Mouse (Mus musculus): Measurements from ENCODE around the gene Blmh.
"Not testable (repeated sequence)": the region's sequence is repeated elsewhere in the genome, so short reads cannot be mapped to it uniquely, and the experiment has no call there.

Blmh gene

DNA sequence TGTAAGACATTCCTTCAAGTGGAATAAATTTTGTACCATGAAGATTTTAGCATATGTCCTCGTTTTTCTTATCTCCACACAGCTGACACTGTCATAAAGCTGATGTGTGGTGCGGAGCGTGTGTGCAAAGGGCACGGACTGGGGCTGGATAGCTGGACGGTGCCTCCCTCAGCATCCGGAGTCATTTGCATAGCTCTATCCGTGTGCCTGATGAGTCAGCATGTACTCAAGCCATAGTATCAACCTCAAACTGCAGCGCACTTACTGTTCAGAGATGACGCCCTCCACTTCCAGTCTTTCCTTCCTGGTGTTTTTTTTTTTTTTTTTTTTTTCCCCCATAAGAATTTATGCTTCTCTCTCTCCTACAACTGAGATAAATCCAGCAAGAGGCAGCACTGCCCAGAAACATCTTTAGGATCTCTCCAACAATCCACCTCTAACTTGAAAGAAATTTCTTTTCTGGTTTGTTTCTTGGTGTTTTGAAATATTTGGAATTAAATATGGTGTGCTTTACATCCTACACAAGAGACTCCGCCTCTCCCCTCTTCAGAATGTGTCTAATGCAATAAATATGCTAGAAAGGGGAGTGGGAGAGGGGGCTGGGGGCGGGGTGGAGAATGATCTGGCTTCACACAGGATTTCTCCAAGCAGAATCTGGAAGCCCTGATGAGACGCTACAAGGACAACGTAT is 7.9 kb upstream of the Blmh start:
- no peak for DNase-seq (ENCODE audit: low read depth, low spot score)

DNA sequence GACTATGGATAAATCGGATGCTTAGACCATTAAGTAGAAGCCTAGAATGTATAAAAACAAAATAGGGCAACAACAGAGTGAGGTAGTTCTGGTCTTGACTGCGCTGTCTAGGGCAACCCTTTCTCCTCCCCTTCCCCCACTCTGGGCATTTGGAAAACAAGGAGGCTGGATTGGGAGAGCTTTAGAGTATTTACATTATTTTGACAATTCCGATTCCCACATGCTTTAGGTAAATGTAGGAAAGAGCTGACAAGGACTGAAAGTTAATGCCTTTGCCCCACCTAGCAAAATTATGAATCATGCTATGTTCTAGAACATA is 7.4 kb upstream of the Blmh start:
- DNase-seq (ENCODE audit: low read depth, low spot score): no peak

DNA sequence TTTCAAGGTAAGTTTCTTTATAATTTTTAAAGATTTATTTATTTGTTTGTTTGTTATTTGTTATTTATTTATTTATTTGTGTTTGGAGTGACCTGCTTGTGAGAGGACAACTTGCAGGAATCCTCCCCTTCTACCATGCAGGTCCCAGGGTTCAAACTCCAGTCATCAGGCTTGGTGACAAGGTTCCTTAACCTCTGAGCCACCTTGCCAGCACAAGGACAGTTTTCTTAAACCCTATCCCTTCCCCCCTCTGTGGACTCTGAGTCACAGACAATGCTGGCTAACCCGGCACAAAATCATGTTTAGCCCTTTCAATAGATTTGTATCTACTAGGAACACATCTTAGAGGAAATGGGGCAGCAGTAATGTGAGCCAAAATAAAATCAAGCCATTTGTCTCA is 4.0 kb upstream of the Blmh start:
- no peak for DNase-seq (ENCODE audit: low read depth, low spot score)

DNA sequence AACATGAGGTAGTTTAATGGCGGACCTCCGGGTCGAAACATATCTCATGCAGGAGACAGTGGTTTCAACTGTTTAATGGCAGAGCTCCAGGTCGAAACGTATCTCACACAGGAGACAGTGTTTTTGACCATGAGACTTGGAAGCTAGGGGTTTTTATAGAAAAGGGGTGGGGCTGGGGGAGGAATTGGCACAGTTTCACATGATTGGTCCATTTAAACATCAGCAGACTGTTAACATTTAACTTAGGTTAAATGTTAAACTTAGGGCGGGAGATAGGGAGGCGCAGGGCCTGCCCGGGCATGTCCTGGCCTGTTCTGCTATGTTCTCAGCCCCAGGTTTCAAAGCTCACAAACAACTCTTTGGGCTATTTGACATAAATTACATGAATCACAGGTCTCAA is 4.0 kb downstream of the Blmh start:
- not testable (repeated sequence) for DNase-seq (ENCODE audit: low read depth, low spot score)

DNA sequence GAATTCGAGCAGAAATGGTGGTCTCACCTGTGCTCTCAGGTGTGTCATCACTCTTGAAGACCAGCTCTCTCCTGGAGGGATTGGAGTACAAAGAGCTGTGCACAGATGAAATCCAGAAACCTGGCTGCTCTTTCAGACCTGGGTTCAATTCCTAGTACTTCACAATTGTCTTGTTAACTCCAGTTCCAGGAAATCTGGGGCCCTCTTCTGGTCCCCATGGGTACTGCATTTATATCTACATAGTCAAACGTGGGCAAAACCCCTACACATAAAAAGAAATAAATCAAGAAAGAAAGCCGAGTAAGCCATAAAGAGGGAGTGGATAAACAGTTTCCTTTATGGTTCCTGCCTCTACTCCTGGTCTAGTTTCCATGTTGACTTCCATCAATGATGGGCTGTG is 8.6 kb downstream of the Blmh start:
- no peak for DNase-seq (ENCODE audit: low read depth, low spot score)

DNA sequence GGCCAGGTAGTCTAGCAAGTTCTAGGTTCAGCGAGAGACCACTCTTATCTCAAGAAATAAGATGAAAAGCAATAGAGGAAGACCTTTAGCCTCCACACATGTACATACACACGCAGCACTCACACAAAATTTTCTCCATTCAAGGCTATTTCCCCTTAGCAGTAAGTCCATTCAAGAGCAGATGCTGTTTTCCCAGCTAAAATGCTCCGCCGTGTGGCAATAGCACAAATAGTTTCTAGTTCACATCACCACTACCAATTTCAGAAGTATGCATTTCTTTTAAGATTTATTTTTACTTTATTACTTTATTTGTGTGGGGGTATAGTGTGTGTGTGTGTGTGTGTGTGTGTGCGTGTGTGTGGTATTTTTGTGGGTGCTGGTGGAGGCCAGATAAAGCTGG is 12.0 kb downstream of the Blmh start:
- no peak for DNase-seq (ENCODE audit: low read depth, low spot score)

DNA sequence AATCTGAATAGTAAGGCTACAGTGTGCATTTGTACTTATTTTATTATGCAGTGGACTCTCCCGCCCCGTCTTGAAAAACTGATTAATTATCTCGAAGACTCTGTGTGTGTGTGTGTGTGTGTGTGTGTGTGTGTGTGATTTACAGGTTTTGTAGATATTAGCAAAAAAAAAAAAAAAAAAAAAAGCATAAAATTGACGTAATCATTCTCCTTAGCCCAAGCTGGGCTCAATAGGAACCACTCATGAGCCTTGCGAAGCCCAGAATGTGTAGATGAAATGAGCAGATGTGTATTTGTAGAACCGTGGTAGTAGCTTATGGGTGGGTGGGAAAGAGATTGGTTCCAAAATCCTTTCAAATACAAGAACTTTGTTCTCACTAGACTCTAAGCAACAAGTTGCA is 20.2 kb downstream of the Blmh start:
- no peak for DNase-seq (ENCODE audit: low read depth, low spot score)

DNA sequence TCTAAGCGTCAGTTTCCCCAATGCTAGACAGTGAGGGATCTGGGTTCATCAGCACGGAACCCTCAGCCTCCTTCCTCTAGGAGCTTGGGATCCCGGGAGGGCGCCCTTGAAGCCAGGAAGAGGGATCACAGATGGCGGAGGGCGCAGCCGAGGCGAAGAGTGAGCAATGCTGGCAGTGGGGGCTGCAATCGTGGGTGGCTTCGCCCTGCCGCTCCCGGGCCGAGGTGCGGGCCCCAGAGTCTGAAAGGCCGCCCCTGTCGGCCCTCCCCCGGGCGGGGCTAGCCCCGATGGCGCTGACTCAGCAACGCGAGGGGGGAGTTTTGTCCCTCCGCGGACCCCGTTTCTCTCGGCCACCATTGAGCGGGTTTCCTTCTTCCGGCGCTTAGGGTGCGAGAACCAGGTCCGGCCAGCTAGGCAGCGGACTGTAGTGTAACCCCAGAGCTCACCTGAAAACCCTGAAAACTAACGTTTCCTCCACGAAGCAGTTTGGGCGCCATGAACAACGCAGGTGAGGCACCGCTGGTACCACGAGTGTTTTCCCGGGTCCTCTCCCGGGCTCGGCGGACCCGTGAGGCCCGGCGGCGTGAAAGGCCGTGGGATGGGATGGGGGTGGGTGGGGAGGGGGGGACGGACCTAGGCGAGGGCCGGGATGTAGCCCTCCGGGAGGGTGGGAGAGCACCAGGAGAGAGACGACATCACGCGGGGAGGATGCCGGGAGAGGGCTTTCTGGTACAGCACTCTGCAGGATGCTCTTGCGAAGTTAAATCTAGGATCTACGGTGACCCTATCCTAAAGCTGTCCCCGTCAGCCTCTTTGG is 21.0 kb downstream of the Blmh start:
- DNase-seq (ENCODE audit: low read depth, low spot score): peak; percentile 84

DNA sequence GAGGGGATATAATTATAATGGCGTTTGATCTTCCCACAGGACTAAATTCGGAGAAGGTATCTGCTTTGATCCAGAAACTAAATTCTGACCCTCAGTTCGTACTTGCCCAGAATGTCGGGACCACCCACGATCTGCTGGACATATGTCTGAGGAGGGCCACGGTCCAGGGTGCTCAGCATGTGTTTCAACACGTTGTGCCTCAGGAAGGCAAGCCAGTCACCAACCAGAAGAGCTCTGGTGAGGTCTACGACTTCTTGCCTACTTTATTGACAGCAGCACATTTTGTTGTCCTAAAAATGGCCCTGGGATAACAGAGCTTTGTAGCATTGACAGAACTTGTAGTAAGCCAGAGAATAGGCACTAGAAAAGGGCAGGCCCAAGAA is 21.6 kb downstream of the Blmh start:
- no peak for DNase-seq (ENCODE audit: low read depth, low spot score)

DNA sequence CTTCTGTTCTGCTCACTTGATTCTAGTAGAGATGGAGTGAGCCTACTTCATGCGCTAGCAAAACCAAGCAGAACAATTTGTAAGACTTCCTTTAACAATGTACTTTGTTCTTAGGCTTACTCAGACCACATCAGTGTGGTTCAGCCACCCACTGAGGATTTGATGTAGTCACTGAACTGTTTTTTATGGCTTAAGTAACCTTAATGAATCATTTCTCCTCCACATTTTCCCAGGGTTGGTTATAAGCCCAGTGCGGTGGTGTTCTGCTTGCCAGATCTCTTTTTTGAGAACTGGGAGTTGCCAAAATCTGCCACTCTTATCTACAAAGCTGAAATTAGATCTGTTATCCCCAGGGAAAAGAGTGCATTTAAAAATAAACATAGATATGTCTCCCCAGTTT is 28.9 kb downstream of the Blmh start:
- no peak for DNase-seq (ENCODE audit: low read depth, low spot score)

DNA sequence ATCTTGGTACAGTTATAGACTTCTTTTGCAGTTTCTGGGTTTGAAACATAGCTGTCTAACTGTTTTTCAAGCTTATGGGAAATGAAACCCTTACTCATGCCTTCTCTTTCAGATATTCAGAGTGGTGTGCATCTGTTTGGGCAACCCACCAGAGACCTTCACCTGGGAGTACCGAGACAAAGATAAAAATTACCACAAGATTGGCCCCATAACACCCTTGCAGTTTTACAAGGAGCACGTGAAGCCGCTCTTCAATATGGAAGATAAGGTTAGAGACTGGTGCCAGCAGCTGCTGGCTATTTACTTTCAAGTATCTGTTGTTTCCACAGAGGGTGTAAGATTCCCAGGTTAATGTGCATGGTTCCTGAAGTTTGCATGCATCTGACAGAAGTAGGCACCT is 41.1 kb downstream of the Blmh start:
- DNase-seq (ENCODE audit: low read depth, low spot score): no peak

DNA sequence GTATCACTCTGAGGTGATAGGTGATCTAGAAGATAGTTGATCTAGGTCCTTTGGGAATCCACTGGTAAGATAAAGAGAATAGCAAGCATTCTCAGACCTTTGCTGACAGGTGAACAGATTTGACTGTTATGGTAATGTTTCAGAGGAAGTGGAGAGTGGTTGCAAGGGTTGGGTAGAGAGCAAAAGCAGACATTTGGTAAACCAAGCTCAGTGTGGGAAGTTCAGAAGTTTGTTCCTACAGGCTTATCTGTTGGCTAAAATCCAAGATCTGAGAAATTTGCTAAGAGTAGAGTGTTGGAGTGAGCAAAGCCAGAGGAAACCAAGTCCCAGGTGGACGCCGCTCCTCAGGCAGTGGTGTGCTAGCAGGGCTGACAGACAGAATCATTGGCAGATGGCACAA is 45.7 kb downstream of the Blmh start:
- no peak for DNase-seq (ENCODE audit: low read depth, low spot score)

DNA sequence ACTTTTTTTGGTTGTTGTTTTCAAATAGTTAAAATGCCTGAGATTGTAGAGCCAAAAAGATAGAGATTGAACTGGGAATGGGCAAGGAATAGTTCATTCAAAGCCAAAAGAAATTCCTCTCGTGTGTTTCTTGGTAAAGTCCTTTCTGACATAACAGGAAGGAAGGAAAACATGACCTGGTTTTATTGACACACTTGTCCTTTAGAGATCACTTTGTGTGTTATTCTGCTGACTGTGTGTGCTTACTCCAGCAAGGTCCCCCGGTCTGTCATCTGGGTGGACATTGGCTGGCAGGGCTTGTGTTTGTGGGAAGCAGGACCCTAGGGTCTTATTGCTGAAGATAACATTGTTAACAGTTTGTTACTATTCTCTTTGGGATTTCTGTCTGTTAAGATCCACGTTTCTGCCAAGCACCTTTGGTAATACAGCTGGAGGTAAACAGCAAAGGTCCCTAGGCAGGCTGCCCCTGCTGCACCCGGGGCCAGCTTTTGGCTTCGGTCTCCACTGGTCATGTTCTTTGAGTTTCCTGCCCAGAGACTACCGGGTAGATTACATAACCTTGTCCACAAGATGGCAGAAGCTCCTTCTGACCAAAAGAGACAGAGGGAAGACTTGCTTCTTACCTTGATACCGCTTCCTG is 50.2 kb downstream of the Blmh start:
- DNase-seq (ENCODE audit: low read depth, low spot score): no peak

DNA sequence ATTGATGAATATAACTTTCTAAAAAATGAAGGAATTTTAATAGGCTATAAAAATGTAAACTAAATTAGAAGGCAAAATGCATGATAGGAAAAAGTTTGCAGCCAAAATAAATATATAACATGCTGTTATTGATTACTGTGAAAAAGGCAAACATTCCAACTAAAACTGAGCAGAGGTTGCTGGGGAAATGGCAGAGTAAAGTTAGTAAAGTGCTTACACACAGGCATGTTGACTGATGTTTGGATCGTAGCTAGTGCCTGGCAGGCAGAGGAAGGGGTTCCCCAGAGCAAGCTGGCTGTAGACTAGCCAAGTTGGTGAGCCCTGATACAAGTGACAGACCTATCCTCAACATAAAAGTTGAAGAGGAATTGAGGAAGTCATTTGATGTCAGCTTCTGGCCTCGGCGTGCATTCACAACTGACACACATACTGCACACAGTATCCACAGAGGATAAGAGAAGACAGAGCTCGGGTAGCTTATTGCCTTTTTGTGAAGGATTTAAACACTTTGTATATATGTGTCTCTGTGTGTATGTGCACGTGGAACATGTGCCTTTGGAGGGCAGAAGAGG is 57.0 kb downstream of the Blmh start:
- no peak for DNase-seq (ENCODE audit: low read depth, low spot score)

DNA sequence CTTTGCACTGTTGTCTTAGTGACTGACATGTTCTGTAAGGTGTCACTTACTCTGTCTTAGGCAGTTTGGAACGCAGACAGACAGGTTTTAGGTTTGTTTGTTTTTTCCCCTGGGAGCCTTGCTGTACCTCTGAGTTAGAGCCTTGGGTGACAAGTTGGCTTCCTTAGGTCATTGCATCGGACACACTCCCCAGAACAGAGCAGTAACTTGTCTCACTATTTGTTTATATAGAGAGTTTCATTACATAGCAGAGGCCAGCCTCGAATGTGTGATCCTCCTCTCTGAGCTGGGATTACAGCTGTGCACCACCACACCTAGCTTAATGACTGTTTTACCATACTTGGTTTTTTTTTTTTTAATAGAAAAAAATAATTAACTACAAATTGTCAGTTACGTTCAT is 57.8 kb downstream of the Blmh start:
- DNase-seq (ENCODE audit: low read depth, low spot score): no peak

DNA sequence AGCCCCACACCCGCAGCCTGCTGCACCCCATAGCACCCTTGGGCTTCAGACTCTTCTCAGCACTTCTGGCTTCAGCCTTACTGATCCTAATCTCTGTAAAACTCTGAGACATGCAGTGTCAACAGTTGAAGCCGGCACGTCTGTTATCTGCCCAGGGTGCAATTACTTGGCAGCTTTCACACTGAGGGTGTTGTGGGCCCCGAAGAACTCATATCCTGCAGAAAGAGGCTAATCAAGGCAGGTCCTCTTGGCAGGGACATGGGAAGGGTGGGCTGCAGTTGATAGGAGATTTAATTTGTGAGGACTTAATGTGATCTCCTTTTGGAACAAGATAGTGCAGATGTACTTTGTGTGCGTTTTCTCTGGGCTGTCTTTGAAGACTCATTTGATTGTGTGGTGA is 59.0 kb downstream of the Blmh start:
- DNase-seq (ENCODE audit: low read depth, low spot score): no peak

DNA sequence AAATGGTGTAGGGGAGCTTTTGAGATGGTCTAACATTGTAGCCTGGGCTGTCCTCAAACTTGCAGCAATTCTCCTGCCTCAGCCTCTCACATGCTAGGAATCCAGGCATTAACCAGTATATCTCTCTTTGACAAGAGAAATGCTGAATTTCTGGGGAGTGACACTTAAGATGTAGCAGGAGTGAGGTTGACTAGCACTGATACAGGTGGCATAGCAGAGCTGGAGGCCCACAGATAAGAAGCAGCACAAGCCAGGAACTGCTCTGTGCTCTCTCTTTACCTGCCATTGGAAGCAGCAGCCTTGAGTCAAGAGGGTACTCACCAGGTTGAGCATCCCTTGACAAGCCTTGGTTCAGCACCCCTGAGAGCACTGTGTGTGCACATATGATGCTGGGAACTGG is 59.6 kb downstream of the Blmh start:
- DNase-seq (ENCODE audit: low read depth, low spot score): no peak

DNA sequence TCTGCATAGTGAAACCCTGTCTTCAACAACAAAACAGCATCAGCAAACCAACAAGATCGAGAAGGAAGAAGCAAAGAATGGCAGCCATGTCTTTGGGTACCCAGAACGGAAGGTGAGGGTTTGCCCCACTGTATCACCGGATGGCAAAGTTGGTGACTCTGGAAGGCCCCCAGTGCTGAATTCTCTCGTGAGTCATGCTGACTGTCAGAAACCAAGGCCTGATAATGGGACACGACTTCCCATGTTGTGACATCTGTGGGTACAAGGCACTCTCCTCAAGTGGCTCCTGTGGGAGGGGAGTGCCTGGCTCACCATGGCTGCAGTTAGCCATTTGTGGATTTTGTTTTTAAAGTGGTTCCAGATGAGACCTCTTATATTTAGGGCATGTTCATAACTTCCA is 66.2 kb downstream of the Blmh start:
- no peak for DNase-seq (ENCODE audit: low read depth, low spot score)

DNA sequence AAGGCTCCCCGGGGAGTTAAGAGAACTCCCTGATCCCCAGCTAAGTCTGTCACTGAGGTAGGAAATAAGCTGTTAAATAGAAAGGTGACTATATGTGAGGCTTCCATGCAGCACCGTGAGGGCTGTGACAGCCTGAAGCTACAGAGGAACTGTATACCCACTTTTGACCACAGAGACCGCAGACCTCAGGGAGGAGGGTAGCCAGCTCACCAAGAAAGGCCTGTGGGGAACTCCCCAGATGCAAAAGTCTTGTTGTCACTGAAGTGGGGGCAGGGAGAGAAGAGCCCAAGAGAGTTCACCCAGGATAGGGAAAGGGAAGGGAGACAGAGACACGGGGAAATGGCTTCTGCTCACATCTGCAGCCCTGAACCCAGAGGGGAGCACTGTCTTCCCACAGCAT is 68.3 kb downstream of the Blmh start:
- no peak for DNase-seq (ENCODE audit: low read depth, low spot score)

DNA sequence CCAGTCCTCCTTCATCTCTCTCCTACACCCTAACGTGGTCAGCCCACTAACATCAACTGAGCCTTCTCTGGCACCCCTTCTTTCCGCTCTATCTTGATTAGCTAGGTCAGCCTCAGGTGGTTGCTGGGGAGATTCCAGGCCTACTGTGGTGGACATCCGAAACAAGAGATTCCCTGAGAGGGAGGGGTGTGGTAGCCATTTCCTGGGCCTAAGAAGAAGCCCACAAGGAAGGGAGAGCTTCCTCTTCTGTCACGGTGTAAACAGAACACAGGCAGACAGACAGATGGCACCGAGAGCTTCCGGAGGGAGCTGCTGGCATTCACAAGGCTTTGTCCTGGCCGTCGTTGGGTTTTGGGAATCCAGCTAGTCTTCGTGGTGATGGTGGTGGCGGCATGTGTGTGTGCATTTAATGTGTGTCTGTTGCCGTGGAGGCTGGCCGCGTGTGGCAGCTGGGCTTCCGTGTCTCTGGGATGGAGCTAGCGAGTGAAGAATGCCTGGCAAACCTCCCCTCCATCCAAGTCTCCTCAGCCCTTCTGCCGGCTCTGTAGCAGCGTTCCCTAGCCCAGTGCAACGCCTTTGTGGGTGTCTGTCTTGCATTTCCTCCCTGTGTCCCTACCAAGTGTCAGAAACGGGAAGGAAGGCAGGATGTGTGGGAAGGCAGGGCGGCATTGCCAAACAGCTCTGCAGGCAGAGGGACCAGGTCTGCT is 71.5 kb downstream of the Blmh start:
- no peak for DNase-seq (ENCODE audit: low read depth, low spot score)

DNA sequence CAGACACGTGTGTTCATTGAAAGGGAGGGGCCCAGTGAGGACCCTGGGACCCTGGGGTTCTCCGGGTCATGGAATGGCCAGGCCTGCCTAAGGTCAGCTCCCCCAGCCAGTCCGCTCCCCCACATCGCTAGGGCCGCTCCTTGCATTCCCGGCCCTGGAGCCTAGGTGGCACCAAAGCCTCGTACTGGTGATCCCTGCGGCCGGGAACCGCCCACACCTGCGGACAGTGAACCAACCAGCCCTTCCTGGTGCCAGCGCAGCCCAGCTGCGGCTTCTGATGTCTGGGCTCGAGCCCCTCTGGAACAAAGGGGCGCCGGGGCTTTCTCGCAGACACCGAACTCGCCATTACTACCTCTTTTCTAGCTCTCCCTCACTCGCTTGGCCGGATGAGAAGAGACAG is 72.7 kb downstream of the Blmh start:
- DNase-seq (ENCODE audit: low read depth, low spot score): peak; percentile 64
